Mouse (Mus musculus): ENCODE results near the gene Snrnp70. TPM values are rescaled to one million over a fixed set of nuclear protein-coding genes. Genes with fewer than 3 reads are reported as not detected.

The Snrnp70 gene
- 10 to 100 TPM; 87.9 to 90.7 TPM for total RNA-seq (2021)
- long read RNA-seq, experiment 1, partial matches to known transcripts: 2 of 13 reads
- long read RNA-seq, experiment 1, other reads (novel, unspliced or antisense): 9 of 13 reads
- long read RNA-seq, experiment 2, full-length matches to known transcripts: 8 of 27 reads
- long read RNA-seq, experiment 2, partial matches to known transcripts: 1 of 27 reads
- long read RNA-seq, experiment 2, other reads (novel, unspliced or antisense): 18 of 27 reads

DNA sequence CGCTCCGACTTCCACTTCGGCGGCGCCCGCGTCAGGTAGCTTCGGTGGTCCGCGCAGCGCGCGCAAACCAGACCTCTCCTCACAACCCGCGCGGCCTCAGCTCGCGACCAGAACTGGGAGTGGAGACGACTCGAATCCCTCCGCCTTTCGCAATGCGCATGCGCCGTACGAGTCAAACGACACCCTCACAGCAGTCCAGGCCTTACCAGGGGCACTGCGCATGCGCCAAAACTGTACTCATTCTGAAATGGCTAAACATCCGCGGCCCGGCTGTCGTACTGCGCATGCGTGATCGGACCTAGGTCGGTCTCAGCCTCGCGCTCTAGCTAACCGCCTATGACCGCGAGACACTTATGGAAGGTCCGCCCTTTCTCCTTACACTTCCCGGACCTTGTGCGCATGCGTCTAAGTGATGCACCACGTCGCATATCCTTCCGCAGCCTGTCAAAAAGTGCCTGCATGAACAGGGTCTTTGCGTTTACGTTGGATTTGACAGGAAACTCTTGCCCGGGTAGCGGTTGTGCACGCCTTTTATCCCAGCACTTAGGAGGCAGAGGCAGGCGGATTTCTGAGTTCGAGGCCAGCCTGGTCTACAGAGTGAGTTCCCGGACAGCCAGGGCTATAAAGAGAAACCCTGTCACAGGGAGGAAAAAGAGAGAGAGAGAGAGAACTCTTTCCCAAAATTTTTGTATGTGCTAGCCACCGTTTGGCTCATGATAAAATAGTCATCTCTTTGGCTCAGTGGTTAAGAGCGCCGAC is at the start of gene Snrnp70:
Gene Snrnp70, minus strand, starts transcription at position 165 of the 759 bp plus-strand sequence.
- DNase-seq: peak; percentile 100
- intact Hi-C loops (cut with DNase I): no loop called here
- peak within 1 kb of the TSS; percentile 98 for H3K4me3 ChIP-seq
- no peak for TF ChIP-seq CTCF (IDR thresholded peaks at IDR 0.05)
- peak within 1 kb of the TSS; percentile 99 for H3K27ac ChIP-seq

DNA sequence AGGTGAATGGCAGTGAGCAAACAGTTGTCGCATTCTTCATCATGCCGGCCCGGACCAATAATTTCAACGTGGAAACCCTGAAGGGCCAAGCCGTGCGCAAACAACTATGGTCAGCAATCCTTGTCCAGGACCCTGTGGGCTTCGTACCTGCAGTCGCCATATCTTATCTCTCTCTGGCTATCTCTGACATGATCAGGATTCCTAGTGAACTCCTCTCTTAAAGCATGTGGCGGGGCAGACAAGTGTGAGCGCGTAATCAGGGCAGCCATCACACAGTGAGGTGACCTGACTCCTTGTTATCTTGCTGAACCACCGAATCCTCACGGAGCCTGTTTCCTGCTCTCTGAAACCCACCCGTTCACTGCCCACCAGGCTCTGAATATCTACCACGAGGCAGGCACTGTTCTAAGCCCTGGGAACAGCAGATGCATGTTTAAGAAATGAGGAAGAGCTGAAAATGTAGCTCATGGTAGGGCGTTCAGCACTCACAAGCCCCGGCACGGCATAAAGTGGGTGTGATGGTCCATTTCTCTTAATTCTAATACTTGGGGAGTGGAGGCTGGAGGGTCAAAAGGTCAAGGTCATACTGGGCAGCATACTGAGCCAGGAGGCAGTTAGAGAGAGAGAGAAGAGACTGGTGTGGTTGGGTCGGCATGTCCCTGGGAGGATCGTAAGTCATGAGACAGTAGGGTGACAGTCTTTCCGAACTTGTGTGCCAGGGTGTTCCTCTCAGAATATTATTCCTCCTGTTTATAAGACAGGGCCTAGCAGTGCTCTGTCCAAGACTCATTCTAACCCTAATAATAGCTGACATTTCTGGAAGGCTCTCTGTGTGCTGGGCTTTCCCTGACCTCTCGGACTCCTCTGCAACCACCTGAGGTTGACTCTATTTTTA is 48.2 kb upstream of the Snrnp70 start:
- peak; percentile 61 for DNase-seq
- Histone ChIP-seq H3K4me3 (peak overlapping the region; percentile 33), H3K27ac (peak overlapping the region; percentile 93)
- intact Hi-C loops (cut with DNase I): no loop called here
- TF ChIP-seq CTCF (IDR thresholded peaks at IDR 0.05): no peak

DNA sequence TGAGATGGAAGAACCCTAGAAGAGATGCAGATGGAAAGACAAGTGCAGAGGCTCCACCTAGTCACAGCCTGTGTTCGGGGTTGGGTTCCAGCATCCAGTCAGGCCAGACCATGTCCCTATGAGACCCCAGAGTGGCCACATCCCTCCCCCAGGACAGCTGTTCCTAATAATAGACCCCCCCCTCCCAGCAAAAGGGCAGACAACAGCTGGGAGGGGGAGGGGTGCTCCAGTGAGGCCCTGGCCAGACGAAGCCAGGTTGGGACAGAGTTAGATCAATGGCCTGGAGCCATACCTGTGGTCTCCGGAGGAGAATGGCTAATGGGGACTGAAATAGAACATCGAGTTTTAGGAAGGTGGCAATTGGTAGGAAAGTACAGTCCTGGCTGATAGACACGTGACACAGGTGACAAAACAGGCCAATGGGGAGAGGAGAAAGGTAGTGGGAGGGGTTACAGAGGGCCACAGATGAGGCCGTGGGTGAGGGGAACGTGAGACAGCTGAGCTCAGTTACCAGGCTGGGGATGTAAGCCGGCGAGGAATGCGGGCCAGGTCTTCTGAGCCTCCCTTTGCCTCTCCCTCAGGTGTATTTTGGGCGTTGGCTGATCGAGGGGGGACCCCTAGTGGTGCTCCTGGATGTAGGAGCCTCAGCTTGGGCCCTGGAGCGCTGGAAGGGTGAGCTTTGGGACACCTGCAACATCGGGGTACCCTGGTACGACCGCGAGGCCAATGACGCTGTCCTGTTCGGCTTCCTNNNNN is 42.2 kb upstream of the Snrnp70 start, which contains the start of gene Ruvbl2:
Gene Ruvbl2, minus strand, starts transcription at position 576 of the 756 bp plus-strand sequence.
- peak; percentile 88 for DNase-seq
- H3K4me3 ChIP-seq: peak within 1 kb of the TSS; percentile 87
- intact Hi-C loops (cut with DNase I): loop anchor here (1.0 kb wide), 1 partner anchor 32 kb away; the partner anchor contains the start of gene Kcna7

DNA sequence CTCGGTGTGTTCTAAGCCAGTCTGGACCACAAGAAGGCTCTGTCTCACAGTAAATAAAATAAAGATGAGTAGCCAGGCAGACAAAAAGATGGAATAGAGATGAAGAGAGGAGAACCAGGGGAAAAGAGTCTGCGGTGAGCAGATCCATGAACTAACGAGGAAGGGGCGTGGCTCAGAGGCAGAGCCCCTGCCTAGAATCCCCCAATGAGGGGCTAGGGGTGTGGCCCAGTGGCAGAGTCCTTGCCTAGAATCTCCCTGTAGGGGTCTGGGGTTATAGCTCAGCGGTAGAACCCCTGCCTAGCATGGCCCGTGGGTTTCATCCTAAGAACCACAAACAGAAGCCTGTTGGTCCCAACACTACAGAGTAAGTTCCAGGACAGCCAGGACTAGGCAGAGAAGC is 41.5 kb upstream of the Snrnp70 start:
- intact Hi-C loops (cut with DNase I): no loop called here
- H3K4me3 ChIP-seq: peak overlapping the region; percentile 87
- peak overlapping the region; percentile 97 for H3K27ac ChIP-seq
- no peak for TF ChIP-seq CTCF (IDR thresholded peaks at IDR 0.05)
- no peak for DNase-seq

More for the DNA sequence above, 42.2 kb upstream of the Snrnp70 start, which contains the start of gene Ruvbl2:
- TF ChIP-seq CTCF (IDR thresholded peaks at IDR 0.05): peak; percentile 68
- peak within 1 kb of the TSS; percentile 97 for H3K27ac ChIP-seq

DNA sequence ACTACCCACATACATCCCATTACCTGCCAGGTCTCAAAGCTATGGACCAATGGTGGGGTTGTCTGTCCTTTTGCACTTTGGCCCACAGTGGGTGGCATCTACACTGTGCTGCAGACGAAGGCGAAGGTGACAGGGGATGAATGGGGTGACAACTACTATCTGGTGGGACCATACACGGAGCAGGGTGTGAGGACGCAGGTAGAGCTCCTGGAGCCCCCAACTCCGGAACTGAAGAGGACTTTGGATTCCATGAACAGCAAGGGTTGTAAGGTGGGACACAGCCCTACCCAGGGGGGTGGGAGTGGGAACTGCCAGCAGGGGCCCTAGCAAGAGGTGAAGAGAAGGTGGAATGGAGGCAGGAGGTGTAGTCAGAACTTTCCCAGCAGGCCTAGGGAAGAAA is 40.9 kb upstream of the Snrnp70 start:
- peak overlapping the region; percentile 97 for H3K27ac ChIP-seq
- H3K4me3 ChIP-seq: peak overlapping the region; percentile 87
- DNase-seq: no peak
- TF ChIP-seq CTCF (IDR thresholded peaks at IDR 0.05): no peak
- intact Hi-C loops (cut with DNase I): no loop called here

DNA sequence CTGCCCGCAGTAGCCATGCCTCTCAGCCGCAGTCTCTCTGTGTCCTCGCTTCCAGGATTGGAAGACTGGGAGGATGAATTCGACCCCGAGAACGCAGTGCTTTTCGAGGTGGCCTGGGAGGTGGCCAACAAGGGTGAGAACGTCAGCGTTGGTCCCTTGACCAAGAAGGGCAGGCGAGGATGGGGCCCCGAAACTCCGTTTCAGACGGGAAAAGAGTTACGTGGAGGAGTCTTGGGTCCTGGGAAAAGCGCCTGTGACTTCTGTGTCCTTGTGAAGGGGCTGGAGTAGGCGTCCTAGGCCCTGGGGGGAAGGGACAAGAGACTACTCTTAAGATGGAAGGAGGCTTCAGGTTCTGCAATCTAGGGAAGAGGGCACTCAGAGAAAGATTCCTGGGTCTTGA is 39.5 kb upstream of the Snrnp70 start:
- intact Hi-C loops (cut with DNase I): no loop called here
- DNase-seq: no peak
- Histone ChIP-seq H3K27ac (peak overlapping the region; percentile 97), H3K4me3 (peak overlapping the region; percentile 87)
- TF ChIP-seq CTCF (IDR thresholded peaks at IDR 0.05): no peak

DNA sequence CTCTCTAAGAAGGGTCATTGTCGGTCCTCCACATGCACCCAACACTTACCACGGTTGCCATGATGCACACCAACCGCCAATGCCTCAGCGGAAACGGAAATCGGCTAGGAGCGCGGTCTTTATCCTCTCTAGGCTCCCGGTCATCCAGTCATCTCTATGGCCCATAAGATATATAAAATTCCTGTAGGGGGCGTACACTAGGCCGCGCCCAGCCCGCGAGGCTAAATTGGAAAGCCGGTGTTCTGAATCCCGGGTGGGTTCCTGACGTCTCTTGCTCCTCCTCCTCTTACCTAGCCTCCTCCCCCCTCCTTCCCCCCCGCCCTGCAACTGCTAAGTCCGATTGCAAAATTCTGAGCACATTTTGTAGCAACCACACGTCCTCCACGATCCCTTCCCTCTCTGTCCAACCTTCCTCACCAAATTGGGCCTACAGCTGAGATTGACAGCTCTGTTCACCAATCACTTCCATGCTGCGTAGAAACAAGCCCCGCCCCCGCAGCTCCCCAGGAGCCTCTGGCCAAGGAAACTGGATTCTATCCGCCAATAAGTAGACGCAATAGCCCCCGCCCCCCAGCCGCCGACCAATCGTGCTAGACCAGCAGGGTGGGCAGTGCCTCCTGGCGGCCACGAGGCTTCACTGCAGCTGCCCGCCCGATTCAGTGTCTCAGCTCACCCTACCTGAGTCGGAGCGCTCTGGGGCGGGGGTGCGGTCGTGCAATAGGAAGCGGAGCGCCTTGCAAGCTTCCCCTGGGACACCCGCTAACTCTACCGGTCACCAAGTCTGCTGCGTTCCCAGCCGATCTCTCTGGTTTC is 38.9 kb upstream of the Snrnp70 start, which contains the start of gene Gys1:
Gene Gys1, plus strand, starts transcription at position 642 of the 813 bp plus-strand sequence.
- peak; percentile 100 for DNase-seq
- intact Hi-C loops (cut with DNase I): loop anchor here (1.0 kb wide), 1 partner anchor 29 kb away; the partner anchor contains the start of gene Kcna7
- Histone ChIP-seq H3K27ac (peak within 1 kb of the TSS; percentile 97), H3K4me3 (peak within 1 kb of the TSS; percentile 87)
- TF ChIP-seq CTCF (IDR thresholded peaks at IDR 0.05): peak; percentile 90

DNA sequence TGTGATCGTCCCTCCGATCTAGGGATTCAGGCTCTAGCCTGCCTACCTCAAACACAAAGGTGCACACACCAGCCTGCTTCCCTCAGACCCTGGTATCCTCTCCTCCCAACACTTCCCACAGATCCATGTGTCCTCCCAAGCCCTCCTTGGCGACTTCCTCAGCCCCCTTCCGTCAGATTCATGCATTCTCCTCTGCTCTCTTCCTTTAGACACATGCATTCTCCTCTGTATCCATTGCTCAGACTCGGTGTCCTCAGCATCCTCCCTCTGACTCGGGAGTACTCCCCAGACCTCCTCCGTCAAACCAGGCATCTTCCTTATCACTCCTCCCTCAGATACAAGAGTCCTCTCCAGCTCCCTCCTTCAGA is 38.3 kb upstream of the Snrnp70 start:
- H3K27ac ChIP-seq: peak overlapping the region; percentile 97
- H3K4me3 ChIP-seq: peak overlapping the region; percentile 87
- intact Hi-C loops (cut with DNase I): loop anchor here (1.0 kb wide), 1 partner anchor 29 kb away; the partner anchor contains the start of gene Kcna7
- no peak for DNase-seq
- no peak for TF ChIP-seq CTCF (IDR thresholded peaks at IDR 0.05)

DNA sequence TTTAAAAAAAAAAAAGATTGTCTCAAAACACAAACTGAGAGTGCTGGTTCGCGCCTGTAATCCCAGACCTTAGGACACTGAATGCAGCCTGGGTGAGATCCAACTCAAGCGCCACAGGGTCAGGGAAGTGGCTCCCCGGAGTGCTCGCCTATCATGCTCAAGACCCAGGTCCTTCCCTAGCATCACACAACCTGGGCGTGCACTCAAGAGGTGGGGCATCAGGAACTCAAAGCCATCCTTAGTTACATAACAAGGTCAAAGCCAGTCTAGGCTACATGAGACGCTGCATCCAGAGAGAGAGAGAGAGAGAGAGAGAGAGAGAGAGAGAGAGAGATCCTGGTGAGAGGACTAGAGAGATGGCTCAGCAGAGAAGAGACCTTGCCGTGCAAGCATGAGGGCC is 31.0 kb upstream of the Snrnp70 start:
- H3K4me3 ChIP-seq: no peak overlapping the region
- TF ChIP-seq CTCF (IDR thresholded peaks at IDR 0.05): no peak
- intact Hi-C loops (cut with DNase I): no loop called here
- DNase-seq: peak; percentile 71
- peak overlapping the region; percentile 63 for H3K27ac ChIP-seq

DNA sequence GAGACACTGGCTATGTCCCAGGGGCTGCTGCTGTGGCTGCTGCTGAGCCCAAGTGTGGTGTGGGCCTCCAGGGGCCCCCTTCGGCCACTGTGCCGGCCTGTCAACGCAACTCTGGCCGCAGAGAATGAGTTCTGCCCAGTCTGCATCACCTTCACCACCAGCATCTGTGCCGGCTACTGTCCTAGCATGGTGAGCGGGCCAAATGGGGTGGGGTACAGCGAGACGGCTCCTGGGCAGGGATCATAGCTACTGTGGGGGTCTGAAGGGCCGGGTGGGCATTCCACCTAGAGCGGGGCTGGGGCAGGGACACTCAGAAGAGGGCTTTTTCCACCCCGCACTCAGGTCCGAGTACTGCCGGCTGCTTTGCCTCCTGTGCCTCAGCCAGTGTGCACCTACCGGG is 25.7 kb upstream of the Snrnp70 start:
- H3K27ac ChIP-seq: no peak overlapping the region
- DNase-seq: no peak
- intact Hi-C loops (cut with DNase I): no loop called here
- H3K4me3 ChIP-seq: no peak overlapping the region
- no peak for TF ChIP-seq CTCF (IDR thresholded peaks at IDR 0.05)

DNA sequence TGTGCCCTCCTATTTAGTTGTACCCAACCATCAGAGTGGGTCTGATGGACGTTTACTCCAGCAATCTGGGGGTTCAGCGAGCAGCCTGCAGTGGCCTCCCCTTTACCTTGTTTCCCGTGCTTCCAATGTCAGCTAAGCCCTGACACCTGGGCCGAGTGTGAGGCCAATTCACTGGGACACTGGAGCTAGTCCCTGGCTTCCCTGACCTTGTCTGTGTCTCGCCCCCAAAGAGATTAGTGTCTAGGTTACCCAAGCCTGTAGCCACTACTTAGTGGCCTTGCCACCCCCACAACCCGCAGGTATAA is 25.0 kb upstream of the Snrnp70 start, which contains the start of gene Lhb:
Gene Lhb, plus strand, starts transcription at position 206 of the 305 bp plus-strand sequence.
- TF ChIP-seq CTCF (IDR thresholded peaks at IDR 0.05): no peak
- H3K4me3 ChIP-seq: no peak within 1 kb of the TSS
- H3K27ac ChIP-seq: no peak within 1 kb of the TSS
- intact Hi-C loops (cut with DNase I): no loop called here
- no peak for DNase-seq
